Mouse (Mus musculus) adrenal gland, adult 10 weeks (tissue): ENCODE measurements around the gene Agrn. TPM values are rescaled to one million over a fixed set of nuclear protein-coding genes. Genes with fewer than 3 reads are reported as not detected.

Experiments
- polyA plus RNA-seq: library from polyadenylated mRNA; stranded (reverse); fragments of 350-450 nt; fragmentation: Illumina TruSeq; extraction: RNeasy Lipid Tissue Mini Kit (QIAGEN cat#74804); gene quantifications from one replicate; pipeline ENCODE4 v1.2.3, GENCODE M21; 2014; ENCODE audit warnings: low read depth, low replicate concordance

Agrn gene
- polyA plus RNA-seq = 7.5 TPM

DNA sequence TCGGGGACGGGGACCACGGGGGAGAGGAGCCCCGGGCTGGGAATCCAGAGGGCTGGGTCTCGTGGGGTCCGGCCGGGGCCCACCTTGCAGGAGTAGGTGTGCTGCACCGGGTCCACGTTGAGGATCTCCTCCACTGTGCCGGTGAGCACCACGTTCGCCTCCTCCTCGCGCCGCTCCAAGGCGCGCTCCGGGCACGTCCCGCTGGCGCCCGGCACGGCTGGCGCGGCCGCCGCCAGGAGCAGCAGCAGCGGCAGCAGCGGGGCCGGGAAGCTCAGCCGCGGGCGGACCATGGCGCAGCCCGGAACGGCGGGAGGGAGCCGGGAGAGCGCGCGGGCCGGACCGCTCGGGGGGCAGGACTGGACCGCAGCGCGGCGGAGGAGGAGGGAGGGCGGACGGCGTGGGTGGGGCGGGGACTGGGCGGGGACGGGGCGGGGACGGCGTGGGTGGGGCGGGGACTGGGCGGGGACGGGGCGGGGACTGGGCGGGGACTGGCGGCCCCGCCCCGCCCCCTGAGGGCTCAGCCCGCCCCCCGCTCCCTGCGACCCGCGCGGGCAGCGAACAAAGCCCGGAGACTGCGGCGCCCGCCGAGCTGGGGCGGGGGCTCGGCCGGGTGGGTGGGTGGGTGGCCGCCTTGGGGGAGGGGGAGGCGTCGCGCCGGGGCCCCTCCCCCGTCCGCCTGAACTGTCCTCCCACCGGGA is at the start of gene Agrn:
TSS of gene Agrn (minus strand) at position 358 of the 698 bp plus-strand sequence.

DNA sequence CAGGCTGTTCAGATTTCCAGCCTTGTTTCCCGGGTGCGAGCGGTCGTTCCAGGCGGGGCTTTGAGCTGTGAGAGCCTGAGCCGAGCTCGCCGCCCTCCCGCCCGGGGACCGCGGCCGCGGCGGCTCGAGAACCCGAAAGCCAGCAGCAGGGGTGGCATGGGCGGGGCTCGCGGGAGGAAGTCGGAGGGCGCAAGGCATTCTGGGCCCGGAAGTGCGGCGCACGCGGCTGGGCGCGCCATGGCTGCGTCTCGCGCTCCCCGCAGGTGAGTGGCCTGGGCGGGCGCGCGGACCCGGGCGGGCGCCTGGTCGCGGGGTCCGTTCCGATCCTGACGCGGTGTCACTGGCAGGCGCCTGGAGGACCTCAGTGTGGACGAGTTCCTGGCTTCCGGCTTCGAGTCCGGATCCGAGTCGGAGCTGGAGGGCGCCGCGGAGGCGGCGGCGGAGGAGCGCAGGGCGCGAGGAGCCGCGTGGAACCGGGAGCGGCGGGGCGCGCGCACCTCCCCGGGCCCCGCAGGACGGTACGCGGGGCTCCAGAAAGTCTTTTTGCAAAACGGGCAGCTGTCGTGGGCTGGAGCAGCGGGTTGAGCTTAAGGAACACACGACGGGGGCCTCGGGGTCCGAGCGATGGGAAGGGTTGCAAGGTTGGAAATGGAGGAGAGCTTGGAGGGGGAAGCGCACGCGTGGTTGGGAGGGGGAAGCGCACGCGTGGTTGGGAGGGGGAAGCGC is 38.7 kb upstream of the Agrn start, which contains the start of gene Noc2l:
TSS of gene Noc2l (plus strand) at position 203 of the 726 bp plus-strand sequence.

GRCm38 (mm10) chr4:156234701-156235213 is 37.5 kb upstream of the Agrn start, which contains the start of gene Plekhn1:
Gene Plekhn1 (minus strand): TSS chr4:156234857.

GRCm38 (mm10) chr4:156215649-156216048 is 18.4 kb upstream of the Agrn start, which contains the start of gene Perm1:
Gene Perm1 (plus strand): TSS chr4:156215868.

DNA sequence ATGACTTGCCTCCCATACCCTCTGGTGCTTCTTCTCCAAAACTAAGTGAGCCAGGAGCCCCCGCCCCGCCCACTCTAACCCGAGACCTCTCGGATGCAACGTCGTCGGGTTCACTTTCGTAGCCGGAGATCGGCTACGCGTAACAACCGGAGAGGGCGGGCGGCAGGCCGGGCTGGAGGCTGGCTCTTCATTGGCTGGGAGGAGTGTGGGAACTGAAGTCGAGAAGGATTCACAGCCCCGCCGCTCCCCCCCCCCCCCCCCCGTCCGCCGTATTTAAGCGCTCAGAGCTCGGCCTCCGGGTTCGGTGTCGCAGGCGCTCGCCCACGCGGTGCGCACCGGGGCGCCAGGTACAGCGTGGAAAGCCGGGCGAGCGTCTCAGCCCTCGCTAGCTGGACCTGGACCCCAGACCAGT is 5.7 kb upstream of the Agrn start, which contains the start of gene AW011738:
TSS of gene AW011738 (plus strand) at position 304 of the 412 bp plus-strand sequence.

GRCm38 (mm10) chr4:156200623-156201475 is 3.6 kb upstream of the Agrn start, which contains the start of gene Isg15:
Gene Isg15 (minus strand): TSS chr4:156200818.

DNA sequence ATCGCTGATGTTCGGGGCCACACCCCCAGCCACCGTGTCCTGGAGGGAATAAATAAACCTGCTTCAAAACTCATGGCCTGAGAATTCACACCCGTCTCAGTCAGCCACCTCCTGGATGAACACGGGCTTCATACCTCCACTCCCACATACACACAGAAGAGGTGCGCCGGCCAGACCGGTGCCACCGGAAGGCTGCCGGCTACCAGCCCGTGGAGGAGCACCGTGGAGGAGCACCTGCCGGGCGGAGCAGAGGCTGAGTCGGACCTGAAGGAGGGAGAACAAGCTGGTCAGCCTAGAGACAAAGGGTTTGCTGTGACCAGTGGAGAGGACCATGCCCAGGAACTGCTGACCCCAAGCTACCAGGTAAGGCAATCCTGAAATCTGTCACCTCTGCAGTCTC is 66.9 kb downstream of the Agrn start, which contains the start of gene Rnf223:
TSS of gene Rnf223 (plus strand) at position 78 of the 400 bp plus-strand sequence.

Other genes starting within 250 kb of the Agrn start
- gene C1qtnf12, start 235.2 kb downstream of the Agrn start, polyA plus RNA-seq = 8.2 TPM
- gene B3galt6, start 204.8 kb downstream of the Agrn start, polyA plus RNA-seq = 7.2 TPM
- gene Sdf4, start 204.6 kb downstream of the Agrn start, polyA plus RNA-seq = 205 TPM
- not detected for gene Tnfrsf4, start 183.6 kb downstream of the Agrn start, polyA plus RNA-seq
- not detected for gene Tnfrsf18, start 171.3 kb downstream of the Agrn start, polyA plus RNA-seq
- not detected for gene Ttll10, start 138.1 kb downstream of the Agrn start, polyA plus RNA-seq
- gene 9430015G10Rik, start 87.5 kb downstream of the Agrn start, polyA plus RNA-seq = 2.3 TPM
- not detected for gene Rnf223, start 67.0 kb downstream of the Agrn start, polyA plus RNA-seq
- not detected for gene Isg15, start 3.3 kb upstream of the Agrn start, polyA plus RNA-seq
- gene AW011738, start 5.8 kb upstream of the Agrn start, polyA plus RNA-seq = 0.41 TPM
- 1.1 TPM for gene Perm1, start 18.4 kb upstream of the Agrn start, polyA plus RNA-seq
- gene Plekhn1, start 37.4 kb upstream of the Agrn start, polyA plus RNA-seq = 1.8 TPM
- 6.1 TPM for gene Noc2l, start 38.5 kb upstream of the Agrn start, polyA plus RNA-seq
- gene Samd11, start 58.2 kb upstream of the Agrn start, polyA plus RNA-seq = not detected
- not detected for gene Vmn2r-ps159, start 133.6 kb upstream of the Agrn start, polyA plus RNA-seq